In the genomic region with DNA sequence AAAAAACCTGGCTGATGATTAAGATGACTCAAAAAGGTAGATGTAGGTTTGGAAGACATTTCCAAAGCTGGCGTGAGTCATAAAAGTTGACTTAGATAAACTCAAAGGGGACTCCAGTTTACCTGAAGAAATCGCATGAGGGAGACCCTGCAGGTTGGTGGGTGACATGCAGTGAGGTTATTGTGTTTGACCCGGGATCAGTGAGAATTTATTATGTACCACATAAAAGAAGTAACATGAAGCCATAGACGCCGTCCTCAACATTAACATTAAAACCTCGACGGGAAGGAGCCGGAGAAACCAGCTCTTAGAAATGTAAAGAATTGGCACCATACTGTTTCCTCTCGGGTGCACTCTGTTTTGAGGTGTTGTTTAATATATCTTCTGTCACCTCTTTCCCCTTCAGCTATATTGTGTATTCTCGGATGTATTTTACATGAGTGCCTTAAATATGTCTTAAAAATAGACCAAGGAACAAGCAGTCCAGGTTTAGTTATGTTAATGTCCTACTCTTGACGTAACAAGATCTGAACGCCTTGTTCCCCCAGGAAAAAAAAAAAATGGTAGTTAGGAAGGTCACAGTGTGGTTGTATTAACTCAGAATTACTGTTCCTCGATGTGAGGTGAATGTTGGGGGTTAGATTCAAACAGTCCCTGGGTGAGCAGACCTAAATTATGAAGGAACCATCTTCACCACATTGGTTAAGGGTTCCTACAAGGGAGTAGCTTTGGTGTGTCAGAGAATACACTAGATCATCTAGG, we compare ENCODE assay signal across 8 mouse cellular contexts. TPM values are rescaled to one million over a fixed set of nuclear protein-coding genes. Genes with fewer than 3 reads are reported as not detected.
DNase-seq lines count a peak whose midpoint lies in the region; ATAC-seq and TF ChIP-seq lines count a peak whose summit lies in the region.

No protein-coding gene starts in this region.

- no peaks in the 10 kb centered on the region for H3K27me3 ChIP-seq in testis, adult 2 months (ENCODE audit: control insufficient read depth, insufficient read depth, low read length)
- H3K27me3 ChIP-seq in intestine, embryonic 16.5 days (replicated peaks; ENCODE audit: control insufficient read depth, insufficient read depth, low read length): no peaks in the 10 kb centered on the region
- H3K27me3 ChIP-seq in neural tube, embryonic 14.5 days (ENCODE audit: control insufficient read depth, insufficient read depth, low read length): no peaks in the 10 kb centered on the region

- ATAC-seq in intestine, embryonic 16.5 days: no peak
- ATAC-seq in neural tube, embryonic 14.5 days (ENCODE audit: low read depth): no peak
- ATAC-seq in monocyte, adult 5-6 weeks (replicated peaks; ENCODE audit: insufficient number of reproducible peaks, low FRiP score, low TSS enrichment, poor library complexity, severe bottlenecking): no peak

- DNase-seq in cerebellum, adult 11-12 months: peak; percentile 27
- no peak for DNase-seq in cerebellum, adult 9-10 months
- no peak for DNase-seq in testis, postnatal 10 days (ENCODE audit: low spot score)
- no peak for DNase-seq in gastrocnemius, postnatal 14 days

- peaks cover 2% of the 10 kb centered on the region for H3K4me1 ChIP-seq in testis, adult 2 months (ENCODE audit: control insufficient read depth, insufficient read depth, low read length)
- H3K4me1 ChIP-seq in intestine, embryonic 16.5 days (ENCODE audit: control insufficient read depth, insufficient read depth, low read length): peaks cover 8% of the 10 kb centered on the region; the same call in 1 of the 2 replicates
- peaks cover 3% of the 10 kb centered on the region; the same call in 1 of the 2 replicates for H3K4me1 ChIP-seq in neural tube, embryonic 14.5 days (ENCODE audit: control insufficient read depth, insufficient read depth, low read length)

- TF ChIP-seq POLR2A in testis, adult 2 months (IDR thresholded peaks at IDR 0.05; ENCODE audit: control insufficient read depth, low read depth, low read length): no peak

- H3K9me3 ChIP-seq in intestine, embryonic 16.5 days (ENCODE audit: control insufficient read depth, low read length): no peaks in the 10 kb centered on the region
- H3K9me3 ChIP-seq in neural tube, embryonic 14.5 days (ENCODE audit: control insufficient read depth, low read length): no peaks in the 10 kb centered on the region

- peak overlapping the region; percentile 60 for H3K4me2 ChIP-seq in intestine, embryonic 16.5 days (ENCODE audit: low read depth, low read length)
- H3K4me2 ChIP-seq in neural tube, embryonic 14.5 days (ENCODE audit: low read depth, low read length): peak overlapping the region; percentile 48

- no peak for TF ChIP-seq CTCF in testis, adult 2 months (IDR thresholded peaks at IDR 0.05; ENCODE audit: control insufficient read depth, insufficient read depth, insufficient replicate concordance, low read depth, low read length)

- H3K27ac ChIP-seq in testis, adult 2 months (ENCODE audit: control insufficient read depth, insufficient read depth, low read depth, low read length): peak overlapping the region; percentile 98
- H3K27ac ChIP-seq in intestine, embryonic 16.5 days (ENCODE audit: low read length): no peak overlapping the region
- H3K27ac ChIP-seq in neural tube, embryonic 14.5 days (ENCODE audit: low read depth, low read length): peak overlapping the region; percentile 89; the same call in 1 of the 2 replicates

- peak overlapping the region; percentile 92 for H3K9ac ChIP-seq in intestine, embryonic 16.5 days (ENCODE audit: low read depth, low read length)
- peak overlapping the region; percentile 83; the same call in 1 of the 2 replicates for H3K9ac ChIP-seq in neural tube, embryonic 14.5 days (replicated peaks; ENCODE audit: low read depth, low read length)

- intact Hi-C loops in gastrocnemius, postnatal 14 days (cut with DNase I; ENCODE audit: low total_unique reads): no loop called here

- no peaks in the 10 kb centered on the region for H3K36me3 ChIP-seq in testis, adult 2 months (ENCODE audit: control insufficient read depth, insufficient read depth, low read length)
- H3K36me3 ChIP-seq in intestine, embryonic 16.5 days (ENCODE audit: control insufficient read depth, insufficient read depth, low read length): no peaks in the 10 kb centered on the region
- H3K36me3 ChIP-seq in neural tube, embryonic 14.5 days (ENCODE audit: control insufficient read depth, insufficient read depth, low read length): no peaks in the 10 kb centered on the region

- peak overlapping the region; percentile 98 for H3K4me3 ChIP-seq in testis, adult 2 months (ENCODE audit: control insufficient read depth, low read depth, low read length)
- peak overlapping the region; percentile 93 for H3K4me3 ChIP-seq in intestine, embryonic 16.5 days (ENCODE audit: low read length)
- H3K4me3 ChIP-seq in neural tube, embryonic 14.5 days (ENCODE audit: low read depth, low read length): peak overlapping the region; percentile 87

- WGBS in intestine, embryonic 16.5 days: 18% methylated on average over 13 of the region's 13 CpGs
- 13% methylated on average over 13 of the region's 13 CpGs for WGBS in neural tube, embryonic 14.5 days

RNA-seq across cellular contexts. Expression of a gene that starts 1.1 kb away (rescaled TPM):
- 4.8 and 5.7 TPM in 2 replicates for polyA plus RNA-seq in testis, adult 2 months (2012; rRNA removed)
- polyA plus RNA-seq in intestine, embryonic 16.5 days (2015; fragmentation: Nextera tagmentation; extraction: Ambion mirVana): 6.6 and 9.2 TPM in 2 replicates
- 10.2 and 15.1 TPM in 2 replicates for polyA plus RNA-seq in neural tube, embryonic 14.5 days (2014; fragmentation: Nextera tagmentation; extraction: Ambion mirVana)
- 10 to 100 TPM; 10.2 to 10.6 TPM for total RNA-seq in gastrocnemius, postnatal 14 days (2021)
- total RNA-seq in monocyte, adult 5-6 weeks (2017): 8.3 to 21.2 TPM (median 8.7 TPM) in 3 replicates

RNA-seq across cellular contexts. Expression of a gene that starts 49.5 kb away (rescaled TPM):
- 0.75 TPM in 2 replicates for polyA plus RNA-seq in testis, adult 2 months (2012; rRNA removed)
- 0.45 and 0.59 TPM in 2 replicates for polyA plus RNA-seq in intestine, embryonic 16.5 days (2015; fragmentation: Nextera tagmentation; extraction: Ambion mirVana)
- 0.55 TPM in 1 of 2 replicates, not detected in the other for polyA plus RNA-seq in neural tube, embryonic 14.5 days (2014; fragmentation: Nextera tagmentation; extraction: Ambion mirVana)
- total RNA-seq in gastrocnemius, postnatal 14 days (2021): 100 to 1,000 TPM; 340 to 373 TPM
- total RNA-seq in monocyte, adult 5-6 weeks (2017): not detected in 3 replicates
